Mouse (Mus musculus) midbrain, embryonic 11.5 days (tissue): Measurements from ENCODE around the gene Aoah. TPM values are rescaled to one million over a fixed set of nuclear protein-coding genes. Genes with fewer than 3 reads are reported as not detected.

ENCODE experiments used
- ATAC-seq: fragments of 200-750 bp; cut with Nextera tagmentation; 2 replicates; pipeline ENCODE4 v1.8.0; 2017; ENCODE audit warnings: moderate TSS enrichment, moderate library complexity; ENCODE audit not compliant: low FRiP score
- DNase-seq: peaks from one replicate; pipeline ENCODE4 v3.0.0; 2015; ENCODE audit warnings: low spot score; ENCODE audit errors: missing footprints
- H3K27ac ChIP-seq: fragments of 300-500 bp; sonication (generic); 2 replicates; pipeline ENCODE4 v1.5.1; 2014; ENCODE audit warnings: low read depth, low read length
- H3K27me3 ChIP-seq: fragments of 300-500 bp; sonication (generic); 2 replicates; pipeline ENCODE4 v1.6.1; 2014; ENCODE audit warnings: mild to moderate bottlenecking, low read length, moderate library complexity, mixed read lengths; ENCODE audit not compliant: control insufficient read depth, insufficient read depth
- H3K36me3 ChIP-seq: fragments of 300-500 bp; sonication (generic); 2 replicates; pipeline ENCODE4 v1.6.1; 2014; ENCODE audit warnings: mild to moderate bottlenecking, low read length, moderate library complexity, mixed read lengths; ENCODE audit not compliant: control insufficient read depth, insufficient read depth
- H3K4me1 ChIP-seq: fragments of 300-500 bp; sonication (generic); 2 replicates; pipeline ENCODE4 v1.6.1; 2014; ENCODE audit warnings: low read length; ENCODE audit not compliant: control insufficient read depth, insufficient read depth
- H3K4me2 ChIP-seq: fragments of 300-500 bp; sonication (generic); 2 replicates; pipeline ENCODE4 v1.6.1; 2014; ENCODE audit warnings: mild to moderate bottlenecking, moderate library complexity
- H3K4me3 ChIP-seq: fragments of 300-500 bp; sonication (generic); 2 replicates; pipeline ENCODE4 v1.5.1; 2014; ENCODE audit warnings: low read depth, low read length
- H3K9ac ChIP-seq: fragments of 300-500 bp; sonication (generic); 2 replicates; pipeline ENCODE4 v1.6.1; 2014; ENCODE audit warnings: low read length
- H3K9me3 ChIP-seq: fragments of 300-500 bp; sonication (generic); 2 replicates; pipeline ENCODE4 v1.6.1; 2016; ENCODE audit warnings: low read length; ENCODE audit not compliant: control insufficient read depth
- WGBS: fragments of 180-500 bp; shearing (Covaris S2); extraction: QIAGEN DNeasy Blood & Tissue Kit; methylation state at CpG from one replicate; pipeline ENCODE4 v1.1.7; 2014; 5-methylcytosine and 5-hydroxymethylcytosine counted together
- polyA plus RNA-seq: library from polyadenylated mRNA; unstranded; fragments of >200 nt; fragmentation: Nextera tagmentation; extraction: Ambion mirVana; gene quantifications from 2 replicates; pipeline ENCODE4 v1.2.1, GENCODE M21; 2014

Gene Aoah
- polyA plus RNA-seq, 1 experiment from 2014 or later, result 0.87 TPM

GRCm38 (mm10) chr13:20900972-20901457, 107.1 kb downstream of the Aoah start:
- DNase-seq (no peak), ATAC-seq (peak; percentile 54; the same call in 1 of the 2 replicates)
- Histone ChIP-seq H3K4me3 (no peak overlapping the region), H3K4me1 (no peaks in the 10 kb centered on the region), H3K9me3 (no peaks in the 10 kb centered on the region), H3K36me3 (no peaks in the 10 kb centered on the region), H3K27ac (no peak overlapping the region), H3K9ac (no peak overlapping the region), H3K4me2 (no peak overlapping the region), H3K27me3 (no peaks in the 10 kb centered on the region)
- 47% methylated on average over 2 of the region's 2 CpGs for WGBS

DNA sequence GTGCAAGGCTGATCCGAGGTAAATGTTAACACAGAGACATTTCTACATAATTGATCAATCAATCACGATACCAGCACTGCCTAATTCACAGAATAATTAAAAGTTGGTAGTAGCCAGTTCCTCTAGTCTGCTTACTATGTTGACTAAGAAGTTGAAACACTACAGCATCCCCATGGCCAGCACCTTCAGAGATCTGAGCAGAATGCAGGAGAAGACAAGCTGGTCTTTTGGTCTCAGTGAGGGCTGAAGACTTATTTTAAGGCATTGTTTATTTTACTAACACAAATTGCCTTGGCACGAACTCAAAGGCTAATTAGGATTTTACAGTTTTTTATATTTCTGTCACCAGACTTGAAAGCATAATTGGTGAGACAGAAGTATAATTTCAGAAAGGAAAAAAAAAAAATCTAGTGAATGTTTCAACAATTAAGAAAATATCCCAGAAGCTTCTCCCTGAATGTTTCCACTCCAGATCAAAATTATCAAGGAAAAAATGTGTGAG, 107.8 kb downstream of the Aoah start:
- no peaks in the 10 kb centered on the region for H3K27me3 ChIP-seq
- no peaks in the 10 kb centered on the region for H3K4me1 ChIP-seq
- no peak overlapping the region for H3K27ac ChIP-seq
- 82% methylated on average over 3 of the region's 3 CpGs for WGBS
- no peaks in the 10 kb centered on the region for H3K9me3 ChIP-seq
- no peak for ATAC-seq
- no peaks in the 10 kb centered on the region for H3K36me3 ChIP-seq
- H3K9ac ChIP-seq, result no peak overlapping the region
- DNase-seq, result no peak
- H3K4me2 ChIP-seq, result no peak overlapping the region
- H3K4me3 ChIP-seq, result no peak overlapping the region

- Histone ChIP-seq H3K9ac (no peak overlapping the region), H3K4me2 (no peak overlapping the region), H3K9me3 (no peaks in the 10 kb centered on the region), H3K4me1 (no peaks in the 10 kb centered on the region), H3K4me3 (no peak overlapping the region), H3K27me3 (no peaks in the 10 kb centered on the region), H3K36me3 (no peaks in the 10 kb centered on the region), H3K27ac (no peak overlapping the region)
- no peak for ATAC-seq
- no peak for DNase-seq
- 75% methylated on average over 4 of the region's 4 CpGs for WGBS
These were observed 110.2 kb downstream of the Aoah start for GRCm38 (mm10) chr13:20904118-20904517.

DNA sequence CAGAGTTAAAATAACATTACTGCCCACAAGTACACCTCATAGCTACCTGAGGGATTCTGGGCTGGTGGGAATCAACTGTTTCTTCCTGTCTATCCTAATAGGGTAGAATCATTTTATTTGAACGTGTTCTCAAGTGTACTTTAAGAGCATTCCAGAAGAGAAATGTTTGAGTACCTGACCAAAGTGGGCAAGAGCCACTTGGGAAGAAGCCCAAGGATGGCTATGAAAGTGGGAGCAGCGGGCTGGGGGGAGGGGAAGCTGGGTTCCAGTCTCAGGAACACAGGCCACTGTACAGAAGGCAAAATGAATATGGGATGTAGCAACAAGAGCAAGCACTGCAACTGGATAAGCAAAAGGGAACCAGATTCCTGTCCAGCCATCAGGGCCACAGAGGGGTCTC, 111.3 kb downstream of the Aoah start:
- ATAC-seq (no peak), DNase-seq (no peak)
- Histone ChIP-seq H3K9ac (no peak overlapping the region), H3K4me3 (no peak overlapping the region), H3K27me3 (no peaks in the 10 kb centered on the region), H3K4me2 (no peak overlapping the region), H3K27ac (no peak overlapping the region), H3K9me3 (no peaks in the 10 kb centered on the region), H3K4me1 (no peaks in the 10 kb centered on the region), H3K36me3 (no peaks in the 10 kb centered on the region)
- 76% methylated on average over 2 of the region's 2 CpGs for WGBS

DNA sequence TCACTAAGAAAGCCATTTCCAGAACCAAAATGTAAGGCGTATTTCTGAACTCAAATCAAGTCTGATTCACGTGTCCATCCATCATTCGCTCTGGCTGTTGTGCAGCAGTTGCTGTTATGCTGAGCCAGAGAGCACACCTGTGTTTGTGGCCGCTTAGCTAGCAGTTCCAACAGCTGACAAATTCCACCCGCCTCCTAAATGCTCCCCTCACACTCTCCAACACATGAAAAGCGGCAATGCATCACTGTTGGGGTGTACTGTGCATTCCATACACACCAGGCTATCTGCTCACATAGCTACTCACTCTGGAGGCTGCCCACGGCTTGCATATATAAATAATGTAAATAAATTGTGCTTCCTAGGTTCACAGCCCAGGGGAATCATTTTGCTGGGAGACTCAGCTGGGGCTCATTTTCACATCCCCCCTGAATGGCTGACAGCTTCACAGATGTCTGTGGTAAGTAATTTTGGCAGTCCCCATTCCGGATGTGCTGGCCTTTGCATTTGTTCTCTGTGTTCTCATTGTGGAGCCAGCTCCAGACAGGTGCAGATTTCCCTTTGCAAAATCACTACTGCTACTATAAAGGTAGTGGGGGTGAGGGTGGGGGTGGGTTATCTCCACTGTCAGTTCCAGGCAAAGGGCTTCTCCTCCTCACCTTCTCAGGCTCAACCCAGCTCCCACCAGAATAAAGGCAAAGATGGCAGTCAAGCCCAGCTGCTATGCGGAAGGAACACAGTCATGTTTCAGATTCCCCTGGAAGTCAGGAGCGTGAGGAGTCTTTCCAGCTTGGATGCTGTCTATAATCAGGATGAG, 123.0 kb downstream of the Aoah start:
- ATAC-seq (no peak), DNase-seq (no peak)
- Histone ChIP-seq H3K27me3 (no peaks in the 10 kb centered on the region), H3K4me1 (no peaks in the 10 kb centered on the region), H3K27ac (no peak overlapping the region), H3K4me2 (no peak overlapping the region), H3K9me3 (no peaks in the 10 kb centered on the region), H3K36me3 (no peaks in the 10 kb centered on the region), H3K4me3 (no peak overlapping the region), H3K9ac (no peak overlapping the region)
- WGBS, result 79% methylated on average over 10 of the region's 10 CpGs

GRCm38 (mm10) chr13:20920401-20920800, 126.5 kb downstream of the Aoah start:
- Histone ChIP-seq H3K9ac (no peak overlapping the region), H3K27me3 (no peaks in the 10 kb centered on the region), H3K4me1 (no peaks in the 10 kb centered on the region), H3K9me3 (no peaks in the 10 kb centered on the region), H3K36me3 (no peaks in the 10 kb centered on the region), H3K27ac (no peak overlapping the region), H3K4me2 (no peak overlapping the region), H3K4me3 (no peak overlapping the region)
- no peak for DNase-seq
- 97% methylated on average over 3 of the region's 3 CpGs for WGBS
- no peak for ATAC-seq

DNA sequence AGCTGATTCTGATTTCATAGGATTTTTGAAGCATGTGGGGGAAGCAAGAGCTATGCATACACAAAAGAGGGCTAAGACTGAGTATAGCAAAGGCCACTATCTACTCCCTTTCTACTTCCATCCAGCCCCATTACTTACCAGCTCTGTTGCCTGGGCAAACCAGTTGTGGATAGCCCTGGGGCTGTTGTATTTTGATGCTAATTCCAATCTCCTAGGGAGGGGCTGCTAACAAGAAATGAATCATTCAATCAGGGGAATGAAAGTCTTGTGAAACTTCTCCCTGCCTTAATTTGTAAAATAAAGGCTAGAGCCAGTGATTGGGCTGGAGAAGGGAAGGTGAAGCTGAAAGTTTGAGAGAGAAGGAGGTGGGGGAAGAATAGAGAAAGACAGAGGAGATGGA, 142.1 kb downstream of the Aoah start:
- H3K4me3 ChIP-seq, result no peak overlapping the region

GRCm38 (mm10) chr13:20937452-20937851, 143.5 kb downstream of the Aoah start:
- ATAC-seq, result peak; percentile 44; the same call in 1 of the 2 replicates
- no peak overlapping the region for H3K27ac ChIP-seq
- H3K36me3 ChIP-seq, result no peaks in the 10 kb centered on the region
- WGBS, result 35% methylated on average over 5 of the region's 5 CpGs
- H3K9ac ChIP-seq, result no peak overlapping the region
- peak; percentile 97 for DNase-seq
- no peaks in the 10 kb centered on the region for H3K27me3 ChIP-seq
- no peaks in the 10 kb centered on the region for H3K9me3 ChIP-seq
- H3K4me3 ChIP-seq, result no peak overlapping the region
- no peaks in the 10 kb centered on the region for H3K4me1 ChIP-seq
- H3K4me2 ChIP-seq, result no peak overlapping the region

More for the DNA sequence above, 142.1 kb downstream of the Aoah start:
- no peaks in the 10 kb centered on the region for H3K4me1 ChIP-seq
- ATAC-seq, result no peak
- no peak for DNase-seq
- H3K4me2 ChIP-seq, result no peak overlapping the region
- no peaks in the 10 kb centered on the region for H3K27me3 ChIP-seq
- no peak overlapping the region for H3K27ac ChIP-seq
- no peak overlapping the region for H3K9ac ChIP-seq
- H3K36me3 ChIP-seq, result no peaks in the 10 kb centered on the region
- H3K9me3 ChIP-seq, result no peaks in the 10 kb centered on the region

GRCm38 (mm10) chr13:20939099-20939498, 145.2 kb downstream of the Aoah start:
- H3K9me3 ChIP-seq, result no peaks in the 10 kb centered on the region
- H3K9ac ChIP-seq, result no peak overlapping the region
- WGBS, result 82% methylated on average over 6 of the region's 6 CpGs
- no peak for ATAC-seq
- no peak overlapping the region for H3K27ac ChIP-seq
- H3K27me3 ChIP-seq, result no peaks in the 10 kb centered on the region
- H3K4me1 ChIP-seq, result no peaks in the 10 kb centered on the region
- H3K36me3 ChIP-seq, result no peaks in the 10 kb centered on the region
- DNase-seq, result no peak
- H3K4me3 ChIP-seq, result no peak overlapping the region
- H3K4me2 ChIP-seq, result no peak overlapping the region
